Mouse (Mus musculus) liver, adult 2 months (tissue): Measurements from ENCODE around the gene Fto. TPM values are rescaled to one million over a fixed set of nuclear protein-coding genes. Genes with fewer than 3 reads are reported as not detected.

Experiments used
- DNase-seq: peaks from one replicate; pipeline ENCODE4 v3.0.0-alpha.2; 2011; ENCODE audit warnings: low read depth, low spot score; ENCODE audit errors: extremely low read depth
- H3K27ac ChIP-seq: fragments of 200-500 bp; replicated peaks from 2 replicates; pipeline ENCODE4 v1.5.1; 2012; ENCODE audit warnings: low read depth, mild to moderate bottlenecking, control low read depth, inconsistent platforms, low read length; ENCODE audit not compliant: insufficient read depth
- H3K27me3 ChIP-seq: fragments of 200-500 bp; 2 replicates; pipeline ENCODE4 v1.6.1; 2012; ENCODE audit warnings: mild to moderate bottlenecking, moderate library complexity, low read length, inconsistent platforms; ENCODE audit not compliant: control insufficient read depth, insufficient read depth
- H3K36me3 ChIP-seq: fragments of 200-500 bp; 2 replicates; pipeline ENCODE4 v1.6.1; 2012; ENCODE audit warnings: low read length, inconsistent platforms; ENCODE audit not compliant: control insufficient read depth, insufficient read depth
- H3K4me1 ChIP-seq: fragments of 200-500 bp; 2 replicates; pipeline ENCODE4 v1.6.1; 2011; ENCODE audit warnings: low read length; ENCODE audit not compliant: control insufficient read depth, insufficient read depth
- H3K4me3 ChIP-seq: fragments of 200-500 bp; 2 replicates; pipeline ENCODE4 v1.5.1; 2011; ENCODE audit warnings: low read depth, mild to moderate bottlenecking, control low read depth, low read length, moderate library complexity; ENCODE audit not compliant: insufficient read depth
- H3K79me2 ChIP-seq: fragments of 200-500 bp; 2 replicates; pipeline ENCODE4 v1.6.1; 2012; ENCODE audit warnings: inconsistent platforms, mild to moderate bottlenecking, low read length, moderate library complexity; ENCODE audit not compliant: control insufficient read depth, insufficient read depth
- H3K9ac ChIP-seq: fragments of 200-500 bp; 2 replicates; pipeline ENCODE4 v1.6.1; 2012; ENCODE audit warnings: low read depth, mild to moderate bottlenecking, control low read depth, inconsistent platforms, low read length
- CTCF ChIP-seq: fragments of 200-500 bp; IDR thresholded peaks from 2 replicates; pipeline ENCODE4 v1.5.1; 2011; ENCODE audit warnings: low read depth, low read length, control low read depth
- POLR2A ChIP-seq: fragments of 200-500 bp; IDR thresholded peaks from 2 replicates; pipeline ENCODE4 v1.6.1; 2011; ENCODE audit warnings: low read length, control low read depth; ENCODE audit not compliant: insufficient read depth; ENCODE audit errors: extremely low read depth
- WGBS: fragments of 180-500 bp; shearing (Covaris S2); methylation state at CpG from one replicate; pipeline ENCODE4 v1.1.7; 2018; 5-methylcytosine and 5-hydroxymethylcytosine counted together
- polyA plus RNA-seq: library from polyadenylated mRNA; depleted of rRNA; stranded (reverse); fragments of >200 nt; gene quantifications from 2 replicates; pipeline ENCODE4 v1.2.3, GENCODE M21; 2012
- total RNA-seq: library from RNA; depleted of rRNA; stranded (reverse); fragments of >200 nt; gene quantifications from 2 replicates; pipeline ENCODE4 v1.2.3, GENCODE M21; 2014

The Fto gene
- total and polyA plus RNA-seq, 2 experiments: 14.1 to 15.6 TPM

GRCm38 (mm10) chr8:91443911-91444310 lies 130.6 kb downstream of the Fto start:
- Histone ChIP-seq H3K4me3 (no peak overlapping the region), H3K27me3 (no peaks in the 10 kb centered on the region), H3K79me2 (peaks cover 16% of the 10 kb centered on the region; the same call in 1 of the 2 replicates), H3K4me1 (no peaks in the 10 kb centered on the region; the same call in 1 of the 2 replicates), H3K27ac (no peak overlapping the region), H3K9ac (no peak overlapping the region), H3K36me3 (no peaks in the 10 kb centered on the region)
- no peak for DNase-seq
- 86% methylated on average over 4 of the region's 4 CpGs for whole genome bisulfite sequencing
- no peak for TF ChIP-seq CTCF
- TF ChIP-seq POLR2A: no peak

DNA sequence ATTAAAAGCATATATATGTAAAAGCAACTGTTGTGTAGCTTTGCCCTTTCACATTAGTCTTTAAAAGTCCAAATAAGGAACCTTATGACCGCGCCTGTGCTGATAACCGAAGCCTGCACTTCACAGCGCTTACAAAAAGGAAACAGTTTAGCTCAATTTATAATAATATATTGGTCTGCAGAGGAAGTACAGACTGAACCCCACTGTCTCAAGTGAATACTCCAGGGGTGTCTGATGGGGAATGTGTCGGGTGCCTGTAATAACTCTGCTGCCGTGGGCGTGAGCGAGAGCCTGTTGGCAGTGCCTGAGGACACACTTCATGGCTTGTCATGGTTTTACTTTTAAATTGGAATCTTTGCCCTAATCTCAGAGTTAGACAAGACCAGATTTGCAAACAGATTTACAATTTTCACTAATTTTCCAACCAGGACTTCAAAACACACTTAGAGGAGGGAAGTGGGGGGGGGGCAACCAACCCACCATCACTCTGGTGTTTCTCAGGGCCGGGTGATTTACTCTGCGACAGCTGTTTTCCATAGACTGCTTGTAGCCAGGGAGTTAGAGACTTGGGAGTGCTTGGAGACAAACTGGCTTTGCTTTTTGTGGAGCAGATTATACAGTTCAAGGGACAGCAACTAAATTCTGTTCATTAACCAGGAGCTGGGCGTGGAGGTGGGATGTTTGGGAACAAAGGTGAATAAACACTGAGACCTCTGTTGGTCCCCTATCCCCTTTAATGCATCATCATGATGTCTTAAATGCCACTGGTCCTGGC lies 131.5 kb downstream of the Fto start:
- Histone ChIP-seq H3K36me3 (no peaks in the 10 kb centered on the region), H3K27ac (no peak overlapping the region), H3K4me3 (no peak overlapping the region), H3K79me2 (peaks cover 15% of the 10 kb centered on the region; the same call in 1 of the 2 replicates), H3K4me1 (no peaks in the 10 kb centered on the region), H3K27me3 (no peaks in the 10 kb centered on the region), H3K9ac (no peak overlapping the region)
- TF ChIP-seq POLR2A (no peak), CTCF (no peak)
- 89% methylated on average over 11 of the region's 11 CpGs for WGBS
- no peak for DNase-seq

DNA sequence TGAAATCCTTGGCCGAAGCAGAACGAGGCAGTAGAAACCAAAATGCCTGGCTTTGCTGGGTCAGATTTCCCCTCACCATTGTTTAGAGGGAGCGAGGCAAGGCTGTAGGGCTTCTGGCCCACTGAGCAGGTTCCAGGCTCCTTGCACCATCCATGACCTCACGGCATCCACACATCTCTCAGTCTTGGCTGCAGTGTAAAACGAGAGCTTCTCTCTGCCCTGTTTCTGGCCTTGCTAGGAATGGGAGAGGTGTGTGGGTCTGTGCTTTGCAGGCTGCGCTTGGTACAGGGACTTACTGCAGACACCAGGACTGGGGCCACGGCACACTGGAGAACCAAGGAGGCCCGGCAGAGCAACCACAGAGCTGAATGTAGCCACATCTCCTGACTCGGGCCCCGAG lies 132.2 kb downstream of the Fto start:
- WGBS: 95% methylated on average over 10 of the region's 10 CpGs
- H3K27ac ChIP-seq: no peak overlapping the region

GRCm38 (mm10) chr8:91446008-91446407 lies 132.7 kb downstream of the Fto start:
- H3K36me3 ChIP-seq: no peaks in the 10 kb centered on the region
- no peak for DNase-seq
- TF ChIP-seq POLR2A: no peak
- H3K4me1 ChIP-seq: no peaks in the 10 kb centered on the region
- peaks cover 8% of the 10 kb centered on the region; the same call in 1 of the 2 replicates for H3K79me2 ChIP-seq
- 98% methylated on average over 5 of the region's 5 CpGs for WGBS
- H3K27ac ChIP-seq: no peak overlapping the region
- H3K9ac ChIP-seq: no peak overlapping the region
- no peaks in the 10 kb centered on the region for H3K27me3 ChIP-seq
- H3K4me3 ChIP-seq: no peak overlapping the region

More for the DNA sequence above, 132.2 kb downstream of the Fto start:
- H3K9ac ChIP-seq: no peak overlapping the region
- no peak for DNase-seq
- no peak for TF ChIP-seq POLR2A
- TF ChIP-seq CTCF: no peak
- no peak overlapping the region for H3K4me3 ChIP-seq
- H3K36me3 ChIP-seq: no peaks in the 10 kb centered on the region
- H3K27me3 ChIP-seq: no peaks in the 10 kb centered on the region
- H3K4me1 ChIP-seq: no peaks in the 10 kb centered on the region
- H3K79me2 ChIP-seq: peaks cover 9% of the 10 kb centered on the region; the same call in 1 of the 2 replicates

DNA sequence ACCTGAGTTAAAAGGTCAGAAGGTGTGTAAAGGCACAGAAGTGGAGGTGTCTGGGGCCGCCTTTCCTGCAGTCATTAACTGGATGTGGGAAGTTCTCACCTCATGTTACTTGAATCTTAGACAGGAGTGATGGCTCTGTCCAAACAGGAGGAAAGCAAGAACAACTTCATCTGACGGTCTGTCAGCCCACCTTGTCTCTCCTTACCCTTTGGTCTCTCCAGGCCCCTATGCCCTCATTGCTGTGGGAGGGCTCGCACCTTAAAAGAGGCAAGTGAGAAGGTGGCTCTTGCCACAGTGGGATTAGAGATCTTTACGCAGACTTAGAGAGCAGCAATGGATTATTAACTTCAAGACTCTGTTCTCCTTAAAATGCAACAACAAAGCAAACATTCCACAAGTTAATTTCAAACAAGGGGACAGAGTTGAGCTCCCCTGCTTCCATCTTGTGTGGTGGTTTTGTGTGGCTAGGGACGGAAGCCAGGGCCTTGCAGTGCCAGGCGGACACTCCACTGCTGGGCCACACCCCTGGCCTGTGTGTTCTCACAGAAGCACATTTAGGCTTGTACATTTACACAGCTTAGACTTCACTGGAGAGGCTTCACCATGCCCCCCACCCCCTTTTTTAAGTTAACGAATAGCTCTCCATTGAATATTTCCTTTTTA lies 135.5 kb downstream of the Fto start:
- no peak for DNase-seq
- no peaks in the 10 kb centered on the region for H3K36me3 ChIP-seq
- no peak overlapping the region for H3K4me3 ChIP-seq
- no peak overlapping the region for H3K9ac ChIP-seq
- no peak for TF ChIP-seq CTCF
- no peak for TF ChIP-seq POLR2A
- peaks cover 9% of the 10 kb centered on the region; the same call in 1 of the 2 replicates for H3K79me2 ChIP-seq
- 96% methylated on average over 7 of the region's 7 CpGs for WGBS
- no peak overlapping the region for H3K27ac ChIP-seq
- H3K27me3 ChIP-seq: no peaks in the 10 kb centered on the region
- no peaks in the 10 kb centered on the region for H3K4me1 ChIP-seq

DNA sequence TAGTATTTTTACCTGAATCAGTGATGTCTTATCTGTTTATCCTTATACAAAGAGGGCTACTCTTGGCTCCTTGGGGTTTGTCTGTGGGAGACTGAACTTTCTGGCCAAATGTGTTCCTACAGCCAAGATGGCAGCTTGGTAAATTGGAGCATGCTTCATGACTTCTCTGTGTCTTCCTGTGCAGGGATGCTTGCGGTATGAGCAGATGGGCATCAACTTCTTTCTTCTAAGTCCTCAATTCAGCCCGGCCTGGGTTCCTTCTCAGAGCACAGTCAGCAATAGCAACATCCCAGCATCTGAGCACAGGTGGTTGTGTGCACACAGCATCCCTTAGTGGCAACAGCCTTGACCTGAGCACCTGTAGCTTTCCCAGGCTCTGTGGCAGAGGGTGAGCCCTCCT lies 141.6 kb downstream of the Fto start:
- no peak for DNase-seq
- Histone ChIP-seq H3K4me1 (no peaks in the 10 kb centered on the region), H3K27ac (no peak overlapping the region), H3K9ac (no peak overlapping the region), H3K36me3 (no peaks in the 10 kb centered on the region), H3K79me2 (peaks cover 5% of the 10 kb centered on the region; the same call in 1 of the 2 replicates), H3K27me3 (no peaks in the 10 kb centered on the region), H3K4me3 (no peak overlapping the region)
- 95% methylated on average over 2 of the region's 2 CpGs for WGBS
- TF ChIP-seq CTCF (no peak), POLR2A (no peak)
